Mouse (Mus musculus) ZHBTc4 (cell line): ENCODE measurements around the gene Kit.

ENCODE experiments used
- DNase-seq: peaks from one replicate; pipeline ENCODE4 v3.0.0-alpha.2; 2011; ENCODE audit warnings: low read depth, low spot score

Kit gene

GRCm38 (mm10) chr5:75632846-75633640 lies 58.3 kb downstream of the Kit start:
- no peak for DNase-seq

GRCm38 (mm10) chr5:75635385-75635784 lies 60.7 kb downstream of the Kit start:
- no peak for DNase-seq

- no peak for DNase-seq
Measured at GRCm38 (mm10) chr5:75640637-75641036, 65.9 kb downstream of the Kit start.

GRCm38 (mm10) chr5:75647046-75647445 lies 72.3 kb downstream of the Kit start:
- no peak for DNase-seq

- DNase-seq = no peak
Measured at GRCm38 (mm10) chr5:75650566-75650965, 75.8 kb downstream of the Kit start.

GRCm38 (mm10) chr5:75653431-75653830 lies 78.7 kb downstream of the Kit start:
- DNase-seq = peak; percentile 62

GRCm38 (mm10) chr5:75658575-75658974 lies 83.9 kb downstream of the Kit start:
- no peak for DNase-seq

GRCm38 (mm10) chr5:75660342-75660741 lies 85.6 kb downstream of the Kit start:
- no peak for DNase-seq

- DNase-seq = no peak
Measured at GRCm38 (mm10) chr5:75662466-75662865, 87.8 kb downstream of the Kit start.

GRCm38 (mm10) chr5:75663768-75664167 lies 89.1 kb downstream of the Kit start:
- DNase-seq = no peak

- no peak for DNase-seq
Measured at GRCm38 (mm10) chr5:75667083-75667482, 92.4 kb downstream of the Kit start.

GRCm38 (mm10) chr5:75671136-75671788 lies 96.5 kb downstream of the Kit start:
- DNase-seq = no peak

GRCm38 (mm10) chr5:75676024-75676423 lies 101.3 kb downstream of the Kit start:
- DNase-seq = no peak

GRCm38 (mm10) chr5:75679896-75680295 lies 105.2 kb downstream of the Kit start:
- DNase-seq = no peak

GRCm38 (mm10) chr5:75695162-75695809 lies 120.6 kb downstream of the Kit start:
- no peak for DNase-seq

GRCm38 (mm10) chr5:75696960-75697359 lies 122.2 kb downstream of the Kit start:
- DNase-seq = no peak

- DNase-seq = no peak
Measured at GRCm38 (mm10) chr5:75698556-75698955, 123.8 kb downstream of the Kit start.

- no peak for DNase-seq
Measured at GRCm38 (mm10) chr5:75699081-75699480, 124.4 kb downstream of the Kit start.

GRCm38 (mm10) chr5:75699516-75699915 lies 124.8 kb downstream of the Kit start:
- DNase-seq = no peak

- peak; percentile 13 for DNase-seq
Measured at GRCm38 (mm10) chr5:75701662-75702061, 126.9 kb downstream of the Kit start.

- DNase-seq = no peak
Measured at GRCm38 (mm10) chr5:75702080-75702479, 127.4 kb downstream of the Kit start.

- DNase-seq = no peak
Measured at GRCm38 (mm10) chr5:75704584-75705175, 130.0 kb downstream of the Kit start.
